ENCODE assay signal across 9 mouse cellular contexts in the genomic region with DNA sequence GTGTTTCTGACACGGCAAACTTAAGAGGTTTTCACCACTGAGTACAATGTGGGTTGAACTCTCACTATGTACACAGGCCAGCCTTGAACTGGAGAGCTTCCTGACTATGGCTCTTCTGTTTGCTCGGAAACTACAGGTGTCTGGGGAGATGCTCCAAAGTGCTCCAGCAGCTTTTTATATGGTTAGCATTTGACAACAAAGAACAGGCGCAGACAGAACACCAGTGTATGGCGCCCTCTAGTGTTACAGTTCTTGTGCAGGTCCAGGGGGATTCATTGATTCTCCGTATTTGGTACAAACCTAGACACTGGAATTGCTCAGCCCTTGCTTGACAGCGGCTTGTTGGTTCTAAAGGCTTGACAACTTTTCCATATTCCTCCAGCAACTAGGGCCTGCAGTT. TPM values are rescaled to one million over a fixed set of nuclear protein-coding genes. Genes with fewer than 3 reads are reported as not detected.
DNase-seq lines count a peak whose midpoint lies in the region; ATAC-seq and TF ChIP-seq lines count a peak whose summit lies in the region.
"Had no signal": no experiment of that assay in that cellular context is flagged by ENCODE, and none has a peak within 500 bp of the region (broad histone marks: within the 10 kb centered on the region; RNA-seq: fewer than 3 reads in every experiment).

No protein-coding gene starts in this region.

- peaks cover 7% of the 10 kb centered on the region; the same call in 1 of the 2 replicates for H3K4me1 ChIP-seq in G1E (ENCODE audit: insufficient read depth, low read depth, low read length)
- no peaks in the 10 kb centered on the region; the same call in 1 of the 2 replicates for H3K4me1 ChIP-seq in embryonic fibroblast, embryonic 13.5 days (ENCODE audit: control insufficient read depth, insufficient read depth, low read length)
- H3K4me1 ChIP-seq in hindbrain, embryonic 12.5 days, result peaks cover 3% of the 10 kb centered on the region; the same call in 1 of the 2 replicates
- peaks cover 4% of the 10 kb centered on the region; the same call in 1 of the 2 replicates for H3K4me1 ChIP-seq in lung, postnatal 0 days (ENCODE audit: insufficient read depth, low read depth, low read length)

- no peak overlapping the region for H3K4me2 ChIP-seq in hindbrain, embryonic 12.5 days (replicated peaks)
- no peak overlapping the region for H3K4me2 ChIP-seq in lung, postnatal 0 days (replicated peaks; ENCODE audit: low read depth, low read length)

- no peak overlapping the region for H3K27ac ChIP-seq in embryonic fibroblast, embryonic 13.5 days (ENCODE audit: insufficient read depth, low read length)
- H3K27ac ChIP-seq in hindbrain, embryonic 12.5 days, result no peak overlapping the region
- no peak overlapping the region for H3K27ac ChIP-seq in lung, postnatal 0 days (ENCODE audit: low read length)

- TF ChIP-seq POLR2A in brain, embryonic 14.5 days (IDR thresholded peaks at IDR 0.05; ENCODE audit: borderline replicate concordance, extremely low read depth, insufficient read depth, insufficient read length, poor library complexity, severe bottlenecking), result no peak
- no peak for TF ChIP-seq POLR2A in embryonic fibroblast, embryonic 13.5 days (IDR thresholded peaks at IDR 0.05; ENCODE audit: low read depth, low read length)

- H3K27me3 ChIP-seq in G1E (ENCODE audit: insufficient read depth, low read length), result no peaks in the 10 kb centered on the region
- H3K27me3 ChIP-seq in hindbrain, embryonic 12.5 days, result no peaks in the 10 kb centered on the region
- no peaks in the 10 kb centered on the region for H3K27me3 ChIP-seq in lung, postnatal 0 days (replicated peaks; ENCODE audit: insufficient read depth, low read length)
- H3K27me3 ChIP-seq: megakaryocyte, embryonic 14.5 days had no signal

- H3K4me3 ChIP-seq in G1E (ENCODE audit: low read depth, low read length), result no peak overlapping the region
- H3K4me3 ChIP-seq in embryonic fibroblast, embryonic 13.5 days (ENCODE audit: insufficient read depth, low read length), result no peak overlapping the region
- H3K4me3 ChIP-seq in hindbrain, embryonic 12.5 days, result no peak overlapping the region
- H3K4me3 ChIP-seq in lung, postnatal 0 days (ENCODE audit: low read depth, low read length), result no peak overlapping the region
- H3K4me3 ChIP-seq: megakaryocyte, embryonic 14.5 days had no signal

- TF ChIP-seq EP300 in lung, postnatal 0 days (IDR thresholded peaks at IDR 0.05), result no peak

- TF ChIP-seq CTCF in G1E (IDR thresholded peaks at IDR 0.05; ENCODE audit: low read depth, low read length), result peak; percentile 64
- peak; percentile 82; the same call in 1 of the 2 replicates for TF ChIP-seq CTCF in brain, embryonic 14.5 days (IDR thresholded peaks at IDR 0.05; ENCODE audit: borderline replicate concordance, extremely low read depth, insufficient read depth, insufficient read length)
- peak; percentile 24; the same call in 1 of the 2 replicates for TF ChIP-seq CTCF in embryonic fibroblast, embryonic 13.5 days (IDR thresholded peaks at IDR 0.05; ENCODE audit: borderline replicate concordance, insufficient read depth, low read length)
- peak; percentile 86 for TF ChIP-seq CTCF in lung, postnatal 0 days (IDR thresholded peaks at IDR 0.05)

- no peaks in the 10 kb centered on the region; the same call in 1 of the 2 replicates for H3K9me3 ChIP-seq in G1E (replicated peaks)
- no peaks in the 10 kb centered on the region; the same call in 1 of the 2 replicates for H3K9me3 ChIP-seq in hindbrain, embryonic 12.5 days (replicated peaks)
- H3K9me3 ChIP-seq in lung, postnatal 0 days (ENCODE audit: low read length), result no peaks in the 10 kb centered on the region

- no peak for ATAC-seq in G1E (ENCODE audit: extremely low read depth, insufficient number of reproducible peaks, low FRiP score, poor library complexity, severe bottlenecking)
- peak; percentile 83 for ATAC-seq in hindbrain, embryonic 12.5 days (ENCODE audit: low FRiP score)
- peak; percentile 63 for ATAC-seq in lung, postnatal 0 days

- peak; percentile 45 for DNase-seq in G1E (ENCODE audit: low spot score)
- peak; percentile 93 for DNase-seq in brain, embryonic 14.5 days (ENCODE audit: low read depth)
- DNase-seq in layer of hippocampus, adult 9-10 months (ENCODE audit: low spot score), result peak; percentile 90
- peak; percentile 84 for DNase-seq in lung, postnatal 0 days (ENCODE audit: low spot score)
- DNase-seq in retina, postnatal 1 day, result peak; percentile 89
- peak; percentile 45 for DNase-seq in urinary bladder, postnatal 25 days (ENCODE audit: low spot score)

- H3K36me3 ChIP-seq in G1E (replicated peaks), result peaks cover 35% of the 10 kb centered on the region
- peaks cover 34% of the 10 kb centered on the region for H3K36me3 ChIP-seq in hindbrain, embryonic 12.5 days
- peaks cover 18% of the 10 kb centered on the region; the same call in 1 of the 2 replicates for H3K36me3 ChIP-seq in lung, postnatal 0 days (ENCODE audit: insufficient read depth, low read length)

- H3K9ac ChIP-seq in hindbrain, embryonic 12.5 days, result no peak overlapping the region
- no peak overlapping the region for H3K9ac ChIP-seq in lung, postnatal 0 days (replicated peaks; ENCODE audit: low read depth)

- WGBS in hindbrain, embryonic 12.5 days, result 26% methylated on average over 6 of the region's 6 CpGs
- 17% methylated on average over 6 of the region's 6 CpGs for WGBS in lung, postnatal 0 days

RNA-seq across cellular contexts. Expression of a gene that starts 36.8 kb away (rescaled TPM):
- not detected in 2 replicates for total RNA-seq in G1E (2014; fragmentation: Nextera tagmentation)
- not detected in 2 replicates for total RNA-seq in G1E (2017)
- not detected in 2 replicates for polyA plus RNA-seq in G1E (2012)
- 3.9 and 6.2 TPM in 2 replicates for polyA plus RNA-seq in brain, embryonic 14.5 days (2012; rRNA removed)
- polyA plus RNA-seq in embryonic fibroblast, embryonic 13.5 days (2011; ENCODE audit: insufficient read length, low read depth, missing spikeins), result not detected in 2 replicates
- polyA plus RNA-seq in hindbrain, embryonic 12.5 days (2016; fragmentation: Nextera tagmentation; extraction: Ambion mirVana), result 6.2 and 8.7 TPM in 2 replicates
- 5.0 and 8.7 TPM in 2 replicates for polyA plus RNA-seq in lung, postnatal 0 days (2015; fragmentation: Nextera tagmentation; extraction: Ambion mirVana)

Comparison
In these comparisons a context has a peak if more than half of its experiments do, and no peak if none do; other contexts are left out.
1. CTCF ChIP-seq: peak in every context shown above with its lines; median percentile 86 in lung, postnatal 0 days; 82 in brain, embryonic 14.5 days; 64 in G1E; 24 in embryonic fibroblast, embryonic 13.5 days.